Mouse (Mus musculus) bone marrow, adult 2 months (tissue): ENCODE measurements at regions not wholly inside any gene's neighbourhood (a gene's known extent, or its start where the extent isn't known, plus 50 kb on each side); places are given as distances from the start of the nearest gene placed in this dataset.

Source experiments
- CTCF ChIP-seq: fragments of 200-500 bp; IDR thresholded peaks from 2 replicates; pipeline ENCODE4 v1.5.1; 2011; ENCODE audit warnings: low read length, control low read depth; ENCODE audit not compliant: control insufficient read depth, insufficient read depth
- POLR2A ChIP-seq: fragments of 200-500 bp; IDR thresholded peaks from 2 replicates; pipeline ENCODE4 v1.6.1; 2011; ENCODE audit warnings: low read depth, mild to moderate bottlenecking, control low read depth, low read length, borderline replicate concordance; ENCODE audit not compliant: control insufficient read depth

DNA sequence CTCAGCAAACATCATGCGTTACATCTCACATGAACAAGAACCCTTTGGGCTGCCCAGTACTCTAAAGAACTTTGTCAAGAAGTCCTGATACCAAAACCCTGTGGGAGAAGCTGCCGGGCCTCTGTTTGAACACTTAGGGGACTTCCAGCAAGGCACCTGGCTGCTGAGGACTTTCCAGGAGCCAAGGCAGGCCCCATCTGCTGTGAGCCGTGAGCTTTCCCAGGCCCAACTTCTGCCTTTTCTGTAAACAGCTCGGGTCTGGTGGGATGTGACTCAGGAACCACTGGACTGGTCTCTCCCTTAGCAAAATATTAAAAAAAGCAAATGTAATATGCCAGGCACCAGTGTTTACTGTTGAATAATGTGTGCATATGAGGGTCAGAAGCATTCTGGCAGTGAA lies 85.7 kb upstream of the Id2 start:
- TF ChIP-seq POLR2A (no peak), CTCF (no peak)
